ENCODE assay signal across 9 mouse cellular contexts in genomic region chr12:81619302-81619701, GRCm38 (mm10). TPM values are rescaled to one million over a fixed set of nuclear protein-coding genes. Genes with fewer than 3 reads are reported as not detected.
DNase-seq lines count a peak whose midpoint lies in the region; ATAC-seq and TF ChIP-seq lines count a peak whose summit lies in the region.
"Had no signal": no experiment of that assay in that cellular context is flagged by ENCODE, and none has a peak within 500 bp of the region (broad histone marks: within the 10 kb centered on the region; RNA-seq: fewer than 3 reads in every experiment).

No protein-coding gene starts in this region.

- H3K4me2 ChIP-seq in heart, embryonic 11.5 days: no peak overlapping the region
- no peak overlapping the region for H3K4me2 ChIP-seq in midbrain, embryonic 16.5 days (ENCODE audit: low read length)
- no peak overlapping the region for H3K4me2 ChIP-seq in stomach, postnatal 0 days (replicated peaks; ENCODE audit: low read depth)
- H3K4me2 ChIP-seq: neural tube, embryonic 12.5 days had no signal

- H3K9ac ChIP-seq in heart, embryonic 11.5 days (ENCODE audit: low read depth, low read length): no peak overlapping the region
- no peak overlapping the region for H3K9ac ChIP-seq in midbrain, embryonic 16.5 days (ENCODE audit: low read depth, low read length)
- H3K9ac ChIP-seq in stomach, postnatal 0 days (ENCODE audit: low read length): no peak overlapping the region
- H3K9ac ChIP-seq: neural tube, embryonic 12.5 days had no signal

- no peaks in the 10 kb centered on the region; the same call in 1 of the 2 replicates for H3K27me3 ChIP-seq in heart, embryonic 11.5 days (ENCODE audit: control insufficient read depth, insufficient read depth, low read length)
- H3K27me3 ChIP-seq in midbrain, embryonic 16.5 days (ENCODE audit: control insufficient read depth, insufficient read depth, low read depth, low read length): no peaks in the 10 kb centered on the region
- no peaks in the 10 kb centered on the region for H3K27me3 ChIP-seq in stomach, postnatal 0 days (ENCODE audit: control insufficient read depth, insufficient read depth, low read length)
- H3K27me3 ChIP-seq: neural tube, embryonic 12.5 days had no signal

- no peaks in the 10 kb centered on the region for H3K4me1 ChIP-seq in heart, embryonic 11.5 days (ENCODE audit: control insufficient read depth, insufficient read depth, low read length)
- H3K4me1 ChIP-seq in bone marrow, adult 2 months (ENCODE audit: control insufficient read depth, insufficient read depth, low read length): no peaks in the 10 kb centered on the region
- H3K4me1 ChIP-seq in embryonic fibroblast, embryonic 13.5 days (ENCODE audit: control insufficient read depth, insufficient read depth, low read length): no peaks in the 10 kb centered on the region
- no peaks in the 10 kb centered on the region for H3K4me1 ChIP-seq in midbrain, embryonic 16.5 days (ENCODE audit: control insufficient read depth, insufficient read depth, low read length)
- no peaks in the 10 kb centered on the region for H3K4me1 ChIP-seq in stomach, postnatal 0 days (replicated peaks; ENCODE audit: control insufficient read depth, insufficient read depth)
- H3K4me1 ChIP-seq: neural tube, embryonic 12.5 days had no signal

- no peak for ATAC-seq in heart, embryonic 11.5 days (replicated peaks; ENCODE audit: insufficient number of reproducible peaks, low FRiP score, low TSS enrichment)
- ATAC-seq in hematopoietic stem cell, adult 5-6 weeks (replicated peaks in 1 of 2; ENCODE audit: insufficient read depth in 1 of 2, low FRiP score in 2 of 2, low TSS enrichment in 1 of 2, low read depth in 1 of 2, poor library complexity in 2 of 2, severe bottlenecking in 2 of 2): peak; percentile 60 to 65; a peak in 3 of 4 replicates
- 0 out of 2 replicates have a peak, but pooled peaks have one; percentile 25 for ATAC-seq in midbrain, embryonic 16.5 days
- ATAC-seq in stomach, postnatal 0 days (ENCODE audit: low FRiP score, low TSS enrichment): no peak

- peak; percentile 57; the same call in 1 of the 2 replicates for TF ChIP-seq CTCF in bone marrow, adult 2 months (IDR thresholded peaks at IDR 0.05; ENCODE audit: control insufficient read depth, insufficient read depth, low read length)
- TF ChIP-seq CTCF in embryonic fibroblast, embryonic 13.5 days (IDR thresholded peaks at IDR 0.05; ENCODE audit: borderline replicate concordance, insufficient read depth, low read length): 0 out of 2 replicates have a peak, but pooled peaks have one; percentile 17
- peak; percentile 90 for TF ChIP-seq CTCF in stomach, postnatal 0 days (IDR thresholded peaks at IDR 0.05; ENCODE audit: low read depth)

- WGBS in heart, embryonic 11.5 days (ENCODE audit: insufficient replicate concordance): 21% methylated on average over 5 of the region's 5 CpGs
- WGBS in bone marrow, adult 2 months: 10% methylated on average over 5 of the region's 5 CpGs
- WGBS in midbrain, embryonic 16.5 days: 14% methylated on average over 5 of the region's 5 CpGs
- WGBS in stomach, postnatal 0 days: 13% methylated on average over 5 of the region's 5 CpGs

- H3K27ac ChIP-seq in heart, embryonic 11.5 days (ENCODE audit: low read depth, low read length): no peak overlapping the region
- no peak overlapping the region for H3K27ac ChIP-seq in bone marrow, adult 2 months (ENCODE audit: control insufficient read depth, insufficient read depth, low read depth, low read length, poor library complexity)
- no peak overlapping the region for H3K27ac ChIP-seq in embryonic fibroblast, embryonic 13.5 days (ENCODE audit: insufficient read depth, low read length)
- no peak overlapping the region for H3K27ac ChIP-seq in midbrain, embryonic 16.5 days (ENCODE audit: low read length)
- H3K27ac ChIP-seq in stomach, postnatal 0 days (replicated peaks): no peak overlapping the region
- H3K27ac ChIP-seq: neural tube, embryonic 12.5 days had no signal

- H3K36me3 ChIP-seq in heart, embryonic 11.5 days (ENCODE audit: control insufficient read depth, insufficient read depth, low read length): no peaks in the 10 kb centered on the region
- H3K36me3 ChIP-seq in midbrain, embryonic 16.5 days (ENCODE audit: control insufficient read depth, insufficient read depth, low read length): no peaks in the 10 kb centered on the region
- no peaks in the 10 kb centered on the region for H3K36me3 ChIP-seq in stomach, postnatal 0 days (ENCODE audit: control insufficient read depth, insufficient read depth, low read length)
- H3K36me3 ChIP-seq: neural tube, embryonic 12.5 days had no signal

- TF ChIP-seq EP300 in stomach, postnatal 0 days (optimal IDR thresholded peaks at IDR 0.05): no peak

- TF ChIP-seq POLR2A in bone marrow, adult 2 months (IDR thresholded peaks at IDR 0.05; ENCODE audit: borderline replicate concordance, control insufficient read depth, low read depth, low read length): no peak
- no peak for TF ChIP-seq POLR2A in embryonic fibroblast, embryonic 13.5 days (IDR thresholded peaks at IDR 0.05; ENCODE audit: low read depth, low read length)

- H3K9me3 ChIP-seq in heart, embryonic 11.5 days (replicated peaks; ENCODE audit: control insufficient read depth, low read length): no peaks in the 10 kb centered on the region
- no peaks in the 10 kb centered on the region for H3K9me3 ChIP-seq in midbrain, embryonic 16.5 days (replicated peaks; ENCODE audit: control insufficient read depth, low read length, poor library complexity, severe bottlenecking)
- H3K9me3 ChIP-seq in stomach, postnatal 0 days (ENCODE audit: control insufficient read depth, low read length): no peaks in the 10 kb centered on the region
- H3K9me3 ChIP-seq: neural tube, embryonic 12.5 days had no signal

- H3K4me3 ChIP-seq in heart, embryonic 11.5 days (ENCODE audit: low read depth, low read length): no peak overlapping the region
- H3K4me3 ChIP-seq in bone marrow, adult 2 months (replicated peaks; ENCODE audit: control insufficient read depth, low read depth, low read length): no peak overlapping the region
- H3K4me3 ChIP-seq in embryonic fibroblast, embryonic 13.5 days (ENCODE audit: insufficient read depth, low read length): no peak overlapping the region
- H3K4me3 ChIP-seq in midbrain, embryonic 16.5 days (ENCODE audit: low read depth, low read length): no peak overlapping the region
- H3K4me3 ChIP-seq in stomach, postnatal 0 days (ENCODE audit: low read depth, low read length): no peak overlapping the region
- H3K4me3 ChIP-seq: neural tube, embryonic 12.5 days had no signal

- peak; percentile 63 to 88 for DNase-seq in heart, adult 18-20 months
- DNase-seq in left cerebral cortex, adult 8-10 months (ENCODE audit: low spot score in 2 of 2): peak; percentile 39 to 79
- peak; percentile 75 for DNase-seq in stomach, postnatal 0 days (ENCODE audit: low spot score)

RNA-seq across cellular contexts. Expression of gene Ttc9, which starts 11.7 kb away (rescaled TPM):
- 1 to 10 TPM; 2.3 to 2.5 TPM for total RNA-seq in heart, adult 18-20 months (2021)
- 0.77 and 1.2 TPM in 2 replicates for polyA plus RNA-seq in heart, embryonic 11.5 days (2014; fragmentation: Nextera tagmentation; extraction: Ambion mirVana)
- polyA plus RNA-seq in bone marrow, adult 2 months (2011; ENCODE audit: insufficient read depth, insufficient read length, low replicate concordance, missing spikeins): not detected in 2 replicates
- polyA plus RNA-seq in embryonic fibroblast, embryonic 13.5 days (2011; ENCODE audit: insufficient read length, low read depth, missing spikeins): 13.0 and 28.3 TPM in 2 replicates
- 0.19 TPM in 1 of 2 replicates, not detected in the other for total RNA-seq in hematopoietic stem cell, adult 5-6 weeks (2017)
- 10 to 100 TPM; 45.1 to 53.9 (median 51.0) TPM for total RNA-seq in left cerebral cortex, adult 8-10 months (2022)
- polyA plus RNA-seq in midbrain, embryonic 16.5 days (2015; fragmentation: Nextera tagmentation; extraction: Ambion mirVana): 15.3 and 17.2 TPM in 2 replicates
- 4.4 and 5.5 TPM in 2 replicates for polyA plus RNA-seq in stomach, postnatal 0 days (2015; fragmentation: Nextera tagmentation; extraction: Ambion mirVana)

RNA-seq across cellular contexts. Expression of gene Med6, which starts 24.5 kb away (rescaled TPM):
- total RNA-seq in heart, adult 18-20 months (2021): 10 to 100 TPM; 12.2 to 16.2 TPM
- polyA plus RNA-seq in heart, embryonic 11.5 days (2014; fragmentation: Nextera tagmentation; extraction: Ambion mirVana): 70.7 and 76.5 TPM in 2 replicates
- polyA plus RNA-seq in bone marrow, adult 2 months (2011; ENCODE audit: insufficient read depth, insufficient read length, low replicate concordance, missing spikeins): 32.8 and 51.8 TPM in 2 replicates
- 60.3 and 64.0 TPM in 2 replicates for polyA plus RNA-seq in embryonic fibroblast, embryonic 13.5 days (2011; ENCODE audit: insufficient read length, low read depth, missing spikeins)
- 67.0 and 74.7 TPM in 2 replicates for total RNA-seq in hematopoietic stem cell, adult 5-6 weeks (2017)
- total RNA-seq in left cerebral cortex, adult 8-10 months (2022): 10 to 100 TPM; 27.2 to 30.8 (median 30.3) TPM
- 38.0 and 39.4 TPM in 2 replicates for polyA plus RNA-seq in midbrain, embryonic 16.5 days (2015; fragmentation: Nextera tagmentation; extraction: Ambion mirVana)
- 37.4 and 37.6 TPM in 2 replicates for polyA plus RNA-seq in stomach, postnatal 0 days (2015; fragmentation: Nextera tagmentation; extraction: Ambion mirVana)

RNA-seq across cellular contexts. Expression of gene Adam21, which starts 51.0 kb away (rescaled TPM):
- total RNA-seq in heart, adult 18-20 months (2021): not detected
- polyA plus RNA-seq in heart, embryonic 11.5 days (2014; fragmentation: Nextera tagmentation; extraction: Ambion mirVana): 0.27 and 0.31 TPM in 2 replicates
- 1.2 TPM in 1 of 2 replicates, not detected in the other for polyA plus RNA-seq in bone marrow, adult 2 months (2011; ENCODE audit: insufficient read depth, insufficient read length, low replicate concordance, missing spikeins)
- polyA plus RNA-seq in embryonic fibroblast, embryonic 13.5 days (2011; ENCODE audit: insufficient read length, low read depth, missing spikeins): 0.17 and 0.47 TPM in 2 replicates
- 0.40 TPM in 1 of 2 replicates, not detected in the other for total RNA-seq in hematopoietic stem cell, adult 5-6 weeks (2017)
- total RNA-seq in left cerebral cortex, adult 8-10 months (2022): under 1 TPM; 0.16 to 0.72 (median 0.57) TPM
- 0.82 and 0.89 TPM in 2 replicates for polyA plus RNA-seq in midbrain, embryonic 16.5 days (2015; fragmentation: Nextera tagmentation; extraction: Ambion mirVana)
- 0.06 and 0.07 TPM in 2 replicates for polyA plus RNA-seq in stomach, postnatal 0 days (2015; fragmentation: Nextera tagmentation; extraction: Ambion mirVana)

Comparison
In these comparisons a context has a peak if more than half of its experiments do, and no peak if none do; other contexts are left out.
1. ATAC-seq: peak in hematopoietic stem cell, adult 5-6 weeks (2 of 2) and midbrain, embryonic 16.5 days (single experiment); none in heart, embryonic 11.5 days (single experiment) and stomach, postnatal 0 days (single experiment).
2. CTCF ChIP-seq: peak in every context shown above with its lines; median percentile 90 in stomach, postnatal 0 days; 57 in bone marrow, adult 2 months; 17 in embryonic fibroblast, embryonic 13.5 days.
3. Peak in every context shown above with its lines, with median percentiles within 50 percentile points of each other: DNase-seq.